Mouse (Mus musculus) forebrain, embryonic 11.5 days (tissue): ENCODE data around the gene Rfx5. TPM values are rescaled to one million over a fixed set of nuclear protein-coding genes. Genes with fewer than 3 reads are reported as not detected.

ENCODE experiments used
- ATAC-seq: fragments of 200-750 bp; cut with Nextera tagmentation; replicated peaks from 2 replicates; pipeline ENCODE4 v1.8.0; 2017; ENCODE audit warnings: moderate TSS enrichment; ENCODE audit not compliant: low FRiP score
- DNase-seq: peaks from one replicate; pipeline ENCODE4 v3.0.0-alpha.2; 2017; ENCODE audit warnings: low spot score
- H3K27ac ChIP-seq: fragments of 300-500 bp; sonication (generic); 2 replicates; pipeline ENCODE4 v1.5.1; 2014; ENCODE audit warnings: low read depth, low read length
- H3K27me3 ChIP-seq: fragments of 300-500 bp; sonication (generic); 2 replicates; pipeline ENCODE4 v1.6.1; 2014; ENCODE audit warnings: mild to moderate bottlenecking, low read length, mixed read lengths; ENCODE audit not compliant: control insufficient read depth, insufficient read depth
- H3K36me3 ChIP-seq: fragments of 300-500 bp; sonication (generic); 2 replicates; pipeline ENCODE4 v1.6.1; 2014; ENCODE audit warnings: mild to moderate bottlenecking, low read length, moderate library complexity, mixed read lengths; ENCODE audit not compliant: control insufficient read depth, insufficient read depth
- H3K4me1 ChIP-seq: fragments of 300-500 bp; sonication (generic); replicated peaks from 2 replicates; pipeline ENCODE4 v1.6.1; 2014; ENCODE audit warnings: low read length, mixed read lengths; ENCODE audit not compliant: control insufficient read depth, insufficient read depth
- H3K4me2 ChIP-seq: fragments of 300-500 bp; sonication (generic); 2 replicates; pipeline ENCODE4 v1.6.1; 2014; ENCODE audit warnings: low read depth, mild to moderate bottlenecking, low read length, moderate library complexity, mixed read lengths; ENCODE audit not compliant: severe bottlenecking
- H3K4me3 ChIP-seq: fragments of 300-500 bp; sonication (generic); 2 replicates; pipeline ENCODE4 v1.5.1; 2014; ENCODE audit warnings: low read depth, low read length
- H3K9ac ChIP-seq: fragments of 300-500 bp; sonication (generic); 2 replicates; pipeline ENCODE4 v1.6.1; 2014; ENCODE audit warnings: low read length
- H3K9me3 ChIP-seq: fragments of 300-500 bp; sonication (generic); 2 replicates; pipeline ENCODE4 v1.6.1; 2016; ENCODE audit warnings: low read length, mixed read lengths; ENCODE audit not compliant: control insufficient read depth
- WGBS: fragments of 180-500 bp; shearing (Covaris S2); extraction: QIAGEN DNeasy Blood & Tissue Kit; methylation state at CpG from one replicate; pipeline ENCODE4 v1.1.7; 2014; 5-methylcytosine and 5-hydroxymethylcytosine counted together
- polyA plus RNA-seq: library from polyadenylated mRNA; unstranded; fragments of >200 nt; fragmentation: Nextera tagmentation; extraction: Ambion mirVana; gene quantifications from 2 replicates; pipeline ENCODE4 v1.2.1, GENCODE M21; 2014

The Rfx5 gene
- polyA plus RNA-seq, 1 experiment from 2014 or later, result 8.1 TPM

DNA sequence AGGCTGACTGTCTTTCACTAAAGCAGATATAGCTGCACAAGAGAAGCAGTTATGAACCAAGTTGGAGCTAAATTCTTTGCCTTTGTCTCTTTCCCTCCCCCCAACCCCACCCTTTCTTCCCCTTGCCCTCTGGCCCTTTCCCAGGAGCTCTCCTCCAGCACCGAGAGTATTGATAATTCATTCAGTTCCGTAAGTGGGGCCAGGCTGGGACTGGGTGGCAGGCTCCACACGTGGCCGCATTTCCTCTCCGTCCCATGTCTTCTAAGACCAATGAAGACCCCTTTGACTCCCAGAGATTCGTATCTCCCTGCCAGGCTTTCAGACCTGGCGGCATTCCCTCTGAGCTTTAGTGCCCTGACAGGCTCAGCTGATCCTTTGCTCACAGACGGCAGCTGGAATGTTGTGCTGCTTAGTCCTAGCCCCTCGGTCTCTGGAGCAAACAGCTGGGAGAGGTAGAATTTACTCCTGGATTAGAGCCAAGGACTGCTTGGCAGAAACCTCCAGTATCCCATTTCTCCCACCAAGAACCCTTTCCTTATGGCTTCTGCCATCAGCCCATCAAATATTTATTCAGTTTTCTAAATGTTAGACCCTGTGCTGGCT lies 35.4 kb downstream of the Rfx5 start:
- Histone ChIP-seq H3K4me1 (no peaks in the 10 kb centered on the region), H3K36me3 (no peaks in the 10 kb centered on the region; the same call in 1 of the 2 replicates), H3K9ac (no peak overlapping the region), H3K9me3 (no peaks in the 10 kb centered on the region), H3K27me3 (no peaks in the 10 kb centered on the region), H3K4me3 (no peak overlapping the region), H3K27ac (no peak overlapping the region), H3K4me2 (no peak overlapping the region)
- DNase-seq, result no peak
- 53% methylated on average over 9 of the region's 9 CpGs for WGBS
- ATAC-seq, result no peak

- 0 out of 2 replicates have a peak, but pooled peaks have one; percentile 4 for ATAC-seq
- 43% methylated on average over 2 of the region's 2 CpGs for WGBS
- Histone ChIP-seq H3K27ac (no peak overlapping the region), H3K9me3 (no peaks in the 10 kb centered on the region), H3K9ac (no peak overlapping the region), H3K4me1 (no peaks in the 10 kb centered on the region), H3K36me3 (peaks cover 7% of the 10 kb centered on the region; the same call in 1 of the 2 replicates), H3K4me3 (no peak overlapping the region), H3K4me2 (no peak overlapping the region), H3K27me3 (no peaks in the 10 kb centered on the region)
- peak; percentile 87 for DNase-seq
These were observed 43.1 kb downstream of the Rfx5 start for GRCm38 (mm10) chr3:94996946-94997345.

- Histone ChIP-seq H3K9ac (no peak overlapping the region; the same call in 1 of the 2 replicates), H3K27me3 (no peaks in the 10 kb centered on the region), H3K4me3 (no peak overlapping the region), H3K9me3 (no peaks in the 10 kb centered on the region), H3K27ac (peak overlapping the region; percentile 46; the same call in 1 of the 2 replicates), H3K4me1 (no peaks in the 10 kb centered on the region; the same call in 1 of the 2 replicates), H3K4me2 (no peak overlapping the region), H3K36me3 (peaks cover 7% of the 10 kb centered on the region; the same call in 1 of the 2 replicates)
- ATAC-seq (peak; percentile 68), DNase-seq (peak; percentile 49)
- WGBS, result 58% methylated on average over 4 of the region's 4 CpGs
These were observed 48.7 kb downstream of the Rfx5 start for GRCm38 (mm10) chr3:95002569-95002968.

GRCm38 (mm10) chr3:95003273-95003672 lies 49.4 kb downstream of the Rfx5 start:
- Histone ChIP-seq H3K9me3 (no peaks in the 10 kb centered on the region), H3K36me3 (peaks cover 12% of the 10 kb centered on the region; the same call in 1 of the 2 replicates), H3K4me2 (no peak overlapping the region), H3K27me3 (no peaks in the 10 kb centered on the region), H3K9ac (no peak overlapping the region), H3K27ac (no peak overlapping the region), H3K4me3 (no peak overlapping the region), H3K4me1 (no peaks in the 10 kb centered on the region; the same call in 1 of the 2 replicates)
- ATAC-seq, result no peak
- DNase-seq, result no peak

DNA sequence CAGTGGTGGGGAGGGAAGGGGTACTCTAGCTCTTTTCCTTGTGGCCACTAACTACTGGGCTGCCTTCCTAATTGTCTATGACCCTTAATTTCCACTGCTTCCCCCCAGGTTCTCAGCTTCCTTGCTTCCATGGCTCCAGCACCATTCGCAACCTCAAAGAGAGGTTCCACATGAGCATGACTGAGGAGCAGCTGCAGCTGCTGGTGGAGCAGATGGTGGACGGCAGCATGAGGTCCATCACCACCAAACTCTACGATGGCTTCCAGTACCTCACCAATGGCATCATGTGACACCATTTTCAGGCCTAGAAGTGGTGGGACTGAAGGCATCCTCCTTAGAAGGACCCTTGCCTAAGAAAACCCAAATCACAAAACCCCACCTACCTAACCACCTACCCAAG lies 51.8 kb downstream of the Rfx5 start:
- H3K36me3 ChIP-seq, result peaks cover 10% of the 10 kb centered on the region
- H3K4me1 ChIP-seq, result peaks cover 2% of the 10 kb centered on the region; the same call in 1 of the 2 replicates
- H3K4me2 ChIP-seq, result no peak overlapping the region
- WGBS, result 88% methylated on average over 3 of the region's 3 CpGs
- H3K4me3 ChIP-seq, result no peak overlapping the region
- ATAC-seq (no peak), DNase-seq (no peak)
- H3K9ac ChIP-seq, result no peak overlapping the region
- no peak overlapping the region for H3K27ac ChIP-seq
- no peaks in the 10 kb centered on the region for H3K9me3 ChIP-seq
- no peaks in the 10 kb centered on the region for H3K27me3 ChIP-seq

GRCm38 (mm10) chr3:95007706-95008105 lies 53.8 kb downstream of the Rfx5 start:
- WGBS, result 86% methylated on average over 9 of the region's 9 CpGs

GRCm38 (mm10) chr3:95010396-95010795 lies 56.5 kb downstream of the Rfx5 start:
- H3K4me1 ChIP-seq, result peaks cover 11% of the 10 kb centered on the region; the same call in 1 of the 2 replicates
- DNase-seq (no peak), ATAC-seq (no peak)
- WGBS, result 88% methylated on average over 7 of the region's 7 CpGs
- H3K9me3 ChIP-seq, result no peaks in the 10 kb centered on the region
- peaks cover 17% of the 10 kb centered on the region for H3K36me3 ChIP-seq
- H3K4me3 ChIP-seq, result no peak overlapping the region
- H3K9ac ChIP-seq, result no peak overlapping the region
- H3K27me3 ChIP-seq, result no peaks in the 10 kb centered on the region
- H3K27ac ChIP-seq, result no peak overlapping the region
- H3K4me2 ChIP-seq, result no peak overlapping the region

More at GRCm38 (mm10) chr3:95007706-95008105, 53.8 kb downstream of the Rfx5 start:
- no peak overlapping the region for H3K4me3 ChIP-seq
- DNase-seq (no peak), ATAC-seq (no peak)
- H3K27ac ChIP-seq, result no peak overlapping the region
- no peak overlapping the region for H3K9ac ChIP-seq
- peaks cover 17% of the 10 kb centered on the region for H3K36me3 ChIP-seq
- H3K4me1 ChIP-seq, result peaks cover 2% of the 10 kb centered on the region; the same call in 1 of the 2 replicates
- H3K9me3 ChIP-seq, result no peaks in the 10 kb centered on the region
- H3K27me3 ChIP-seq, result no peaks in the 10 kb centered on the region
- H3K4me2 ChIP-seq, result no peak overlapping the region
